Mouse (Mus musculus): ENCODE results near the gene Mis18bp1.
A peak's percentile ranks its signal among the peaks of the same experiment; 100 is the strongest.
"Not testable (repeated sequence)": the region's sequence is repeated elsewhere in the genome, so short reads cannot be mapped to it uniquely, and the experiment has no call there.

The Mis18bp1 gene

DNA sequence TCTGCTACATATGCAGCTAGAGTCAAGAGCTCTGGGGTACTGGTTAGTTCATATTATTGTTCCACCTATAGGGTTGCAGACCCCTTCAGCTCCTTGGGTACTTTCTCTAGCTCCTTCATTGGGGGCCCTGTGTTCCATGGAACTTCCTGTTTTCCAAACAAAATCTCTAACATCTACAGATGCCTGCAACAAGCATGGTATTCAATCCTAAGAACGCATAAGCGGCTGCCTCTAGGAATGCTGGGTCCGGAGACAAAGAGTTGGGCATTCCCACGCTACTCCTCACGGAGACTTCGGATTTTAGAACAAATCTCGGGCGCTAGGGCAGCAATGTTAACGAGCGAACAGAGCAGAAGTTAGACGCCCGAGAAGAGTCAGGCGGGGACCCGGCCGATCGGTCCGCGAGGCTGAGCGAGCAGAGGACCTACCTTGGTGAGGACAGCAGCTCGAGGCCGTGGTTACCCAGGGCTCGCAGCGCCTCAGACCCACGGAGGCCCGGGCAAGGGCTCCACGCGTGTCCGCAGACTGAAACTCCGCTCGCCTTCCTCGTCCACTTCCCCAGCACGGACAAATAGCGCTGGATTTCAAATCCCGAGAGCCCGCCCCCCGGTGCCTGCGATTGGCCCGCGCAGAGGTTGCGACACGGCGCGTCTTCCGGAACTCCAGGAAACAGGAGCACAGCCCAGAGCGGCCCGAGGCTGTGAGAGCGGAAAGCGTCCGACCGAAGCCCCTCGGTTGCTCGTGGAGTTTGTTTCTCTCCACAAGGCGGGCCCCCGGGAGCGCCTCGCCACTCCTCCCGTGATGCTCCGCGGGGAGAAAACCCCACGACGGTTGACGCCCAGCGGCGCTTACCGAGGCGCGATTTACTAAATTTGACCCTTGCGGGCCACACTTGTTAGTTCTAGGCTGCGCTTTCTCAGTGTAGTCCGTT, at the start of gene Mis18bp1:
TSS of gene Mis18bp1 (minus strand) at position 584 of the 931 bp plus-strand sequence.
- DNase-seq (ENCODE audit: low read depth, low spot score), result peak; percentile 90

DNA sequence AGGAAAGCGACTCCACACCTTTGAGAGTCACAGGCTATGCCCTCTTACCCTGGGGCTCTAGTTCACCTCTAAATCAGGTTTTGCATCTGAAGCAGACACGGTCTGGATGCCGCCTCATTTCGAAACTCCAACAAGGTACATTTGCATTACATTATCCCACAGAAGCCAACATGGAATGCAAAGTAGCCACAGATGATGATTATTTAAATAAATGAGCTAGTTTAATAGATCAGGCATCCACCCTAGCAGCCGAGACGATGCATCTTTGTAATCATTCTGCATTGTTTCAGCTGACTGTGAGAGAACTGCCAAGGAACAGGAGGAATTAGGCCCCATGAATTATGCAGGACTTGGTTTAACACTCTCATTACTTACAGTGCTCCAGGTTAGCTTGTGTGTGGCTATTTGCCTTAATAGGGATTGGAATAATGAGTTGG, 44.0 kb upstream of the Mis18bp1 start:
- DNase-seq (ENCODE audit: low read depth, low spot score), result no peak

DNA sequence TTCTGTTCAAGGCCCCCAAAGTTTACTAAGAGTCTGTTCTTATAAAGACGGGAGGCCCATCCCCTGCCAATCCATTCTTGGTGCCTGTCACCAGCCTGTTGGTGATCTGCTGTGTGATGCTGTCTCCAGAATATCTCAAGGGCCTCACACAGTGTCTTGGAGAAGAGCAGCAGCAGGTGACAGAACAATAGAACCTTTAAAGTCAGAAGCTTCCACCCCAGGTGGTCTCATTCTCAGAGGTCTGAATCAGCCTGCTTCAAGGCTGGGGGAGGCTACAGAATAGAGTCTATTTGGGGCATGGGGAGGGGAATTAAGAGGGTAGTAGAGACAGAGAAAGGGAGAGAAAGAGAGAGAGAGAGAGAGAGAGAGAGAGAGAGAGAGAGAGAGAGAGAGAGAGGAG, 34.0 kb upstream of the Mis18bp1 start:
- DNase-seq (ENCODE audit: low read depth, low spot score), result no peak

DNA sequence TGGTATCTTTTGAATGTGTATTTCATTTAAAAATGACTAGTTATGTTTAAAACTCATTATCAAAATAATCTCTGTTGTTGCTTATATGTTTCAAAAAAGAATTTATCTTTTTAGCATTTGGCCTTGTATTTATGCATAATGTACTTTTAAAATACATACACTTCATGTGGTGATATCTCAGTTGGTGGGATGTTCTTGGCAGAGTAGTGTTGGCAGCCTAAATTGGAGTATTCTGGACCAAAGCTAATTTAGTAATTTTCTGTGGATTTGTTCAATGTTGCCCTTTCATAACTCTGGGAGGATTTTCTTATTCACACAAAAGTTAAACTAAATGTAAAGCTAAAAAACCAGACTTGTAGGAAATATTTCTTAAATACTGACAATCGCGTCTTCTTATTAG, 29.4 kb upstream of the Mis18bp1 start:
- peak; percentile 53 for DNase-seq (ENCODE audit: low read depth, low spot score)

DNA sequence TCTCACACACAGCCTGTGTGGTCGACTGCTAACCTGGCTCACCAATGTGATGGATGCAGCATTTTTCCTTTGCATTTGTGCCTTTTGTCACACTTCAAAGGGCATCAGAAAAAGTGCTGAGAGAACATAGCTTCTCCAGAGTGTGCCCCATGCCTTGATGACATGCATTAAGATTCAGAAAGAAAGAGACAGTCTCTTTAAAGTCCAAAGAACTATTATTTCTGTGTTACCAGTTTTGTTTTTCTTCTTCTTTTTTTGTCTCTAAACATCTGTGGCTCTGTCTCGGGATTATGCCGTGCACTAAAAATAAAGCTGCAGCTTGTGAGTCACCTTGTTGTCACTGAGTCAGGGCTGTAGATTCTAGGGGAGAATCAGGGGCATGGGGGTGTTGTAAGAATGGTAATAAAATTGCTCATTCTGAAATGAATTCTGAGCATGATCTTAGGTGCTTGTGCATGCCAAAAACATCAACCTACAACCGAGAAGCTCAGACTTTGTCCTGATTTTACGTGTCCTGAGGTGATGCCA, 21.7 kb upstream of the Mis18bp1 start:
- DNase-seq (ENCODE audit: low read depth, low spot score), result peak; percentile 55

DNA sequence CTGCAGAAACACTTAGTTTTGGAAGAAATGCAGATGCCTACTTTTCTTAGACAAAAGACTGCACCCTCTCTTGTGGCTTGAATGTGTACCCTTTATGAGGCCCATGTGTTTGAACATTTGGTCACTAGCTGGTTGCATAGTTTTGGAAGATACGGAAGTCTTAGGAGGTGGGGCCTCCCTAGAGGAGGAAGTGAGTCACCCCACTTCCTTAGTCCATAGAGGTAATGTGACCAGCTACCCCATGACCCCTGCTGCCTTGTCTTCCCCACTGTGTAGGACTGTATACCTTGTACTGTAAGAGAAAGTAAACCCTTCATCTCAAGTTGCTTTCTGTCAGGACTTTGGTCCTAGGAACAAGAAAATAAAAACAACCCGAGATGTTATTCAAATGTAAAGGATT, 16.8 kb upstream of the Mis18bp1 start:
- DNase-seq (ENCODE audit: low read depth, low spot score), result no peak

DNA sequence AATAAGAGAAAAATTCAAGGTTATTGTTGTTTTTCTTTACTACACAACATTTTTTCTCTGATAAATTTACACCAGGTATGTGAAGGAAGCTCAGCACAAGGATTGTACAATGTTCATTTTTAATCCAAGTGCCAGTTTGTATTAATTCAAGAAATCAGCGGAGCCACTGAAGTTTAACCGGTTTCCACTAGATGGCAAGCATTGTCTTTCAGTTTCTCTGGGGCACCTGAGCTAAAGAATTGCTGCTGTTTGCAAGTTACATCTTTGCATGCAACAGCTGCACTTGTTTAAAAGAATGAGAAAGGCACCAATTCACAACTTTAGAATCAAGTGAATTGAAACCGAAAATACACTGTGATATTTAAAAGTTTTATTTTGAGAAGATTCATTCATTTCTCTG, 15.0 kb upstream of the Mis18bp1 start:
- peak; percentile 26 for DNase-seq (ENCODE audit: low read depth, low spot score)

DNA sequence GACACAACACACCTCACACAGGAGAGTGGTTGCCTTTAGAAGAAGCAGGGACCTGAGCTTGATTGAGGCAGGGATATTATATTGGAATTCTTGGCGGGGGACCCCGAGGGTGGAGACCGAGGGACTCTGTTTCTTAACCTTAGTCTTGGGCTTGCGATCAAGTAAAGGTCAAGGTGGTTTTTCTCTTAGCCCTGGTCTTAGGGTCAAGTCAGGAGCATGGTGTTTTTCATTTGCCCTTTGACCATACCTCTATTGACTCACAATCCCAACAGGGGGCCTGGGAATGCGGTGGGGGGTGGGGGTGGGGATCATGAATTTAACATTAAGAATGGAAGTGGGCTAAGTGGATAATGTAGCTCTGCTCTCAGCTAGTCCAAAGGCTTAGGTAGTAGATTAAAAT, 1.3 kb upstream of the Mis18bp1 start:
- no peak for DNase-seq (ENCODE audit: low read depth, low spot score)

DNA sequence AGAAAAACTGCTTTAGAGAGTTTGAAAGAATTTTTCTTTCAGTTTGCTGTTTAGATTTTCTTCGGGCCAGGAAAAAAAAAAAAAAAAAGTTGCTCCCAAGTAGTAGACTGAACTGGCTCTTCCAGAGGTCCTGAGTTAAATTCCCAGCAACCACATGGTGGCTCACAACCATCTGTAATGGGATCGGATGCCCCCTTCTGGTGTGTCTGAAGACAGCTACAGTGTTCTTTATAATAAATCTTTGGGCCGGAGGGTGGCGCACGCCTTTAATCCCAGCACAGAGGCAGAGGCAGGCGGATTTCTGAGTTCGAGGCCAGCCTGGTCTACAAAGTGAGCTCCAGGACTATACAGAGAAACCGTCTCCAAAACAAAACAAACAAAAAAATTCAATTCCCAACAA, 555 bp upstream of the Mis18bp1 start:
- peak; percentile 8 for DNase-seq (ENCODE audit: low read depth, low spot score)

DNA sequence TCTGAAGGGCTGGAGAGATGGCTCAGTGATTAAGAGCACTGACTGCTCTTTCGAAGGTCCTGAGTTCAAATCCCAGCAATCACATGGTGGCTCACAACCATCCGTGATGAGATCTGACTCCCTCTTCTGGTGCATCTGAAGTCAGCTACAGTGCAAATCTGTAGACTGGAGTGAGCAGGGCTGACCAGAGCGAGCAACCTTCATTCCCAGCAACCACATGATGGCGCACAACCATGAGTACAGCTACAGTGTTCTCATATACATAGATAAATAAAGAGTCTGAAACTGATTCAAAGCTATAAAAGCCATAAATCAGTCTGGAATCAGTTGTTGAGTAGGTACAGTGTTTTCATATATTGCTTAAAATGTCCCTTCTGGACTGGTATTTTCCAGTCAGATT, 36.3 kb downstream of the Mis18bp1 start:
- not testable (repeated sequence) for DNase-seq (ENCODE audit: low read depth, low spot score)

DNA sequence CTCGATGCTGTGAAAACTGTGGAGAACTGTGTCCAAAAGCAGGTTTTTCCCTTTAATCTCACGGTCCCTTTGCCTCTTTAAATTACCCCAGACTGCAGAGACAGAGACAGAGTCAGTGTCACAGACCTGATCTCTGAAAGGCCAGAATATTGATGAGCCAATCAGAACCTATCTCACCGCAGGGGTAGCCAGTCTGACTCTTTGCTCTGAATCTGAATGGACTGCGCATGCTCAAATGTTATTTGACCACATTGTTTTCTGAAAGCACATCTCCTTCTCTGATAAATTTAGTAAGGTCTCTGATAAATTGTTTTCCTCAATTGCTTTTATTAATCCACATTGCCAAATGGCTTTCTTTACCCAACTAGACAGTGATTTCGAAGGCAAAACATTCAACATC, 53.0 kb downstream of the Mis18bp1 start:
- DNase-seq (ENCODE audit: low read depth, low spot score), result no peak

DNA sequence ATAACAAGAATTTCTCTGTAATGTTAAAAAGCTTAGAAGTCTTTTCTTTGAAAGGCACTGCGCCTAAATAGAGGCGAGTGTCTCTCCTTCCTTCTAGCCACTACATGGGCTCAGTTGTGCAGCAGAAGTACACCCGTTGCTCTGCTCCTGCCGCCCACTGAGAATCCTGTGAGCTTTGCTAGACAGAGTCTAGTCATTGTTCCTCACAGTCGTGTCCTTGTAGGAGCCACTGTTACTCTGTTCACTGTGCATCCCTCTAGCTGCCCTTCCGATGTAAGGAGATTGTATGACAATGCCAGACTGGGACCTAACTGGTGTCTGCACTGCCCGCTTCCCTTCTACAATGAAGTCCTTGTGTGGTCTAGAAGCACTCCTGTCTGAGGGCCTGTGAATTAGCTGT, 53.4 kb downstream of the Mis18bp1 start:
- DNase-seq (ENCODE audit: low read depth, low spot score), result no peak

DNA sequence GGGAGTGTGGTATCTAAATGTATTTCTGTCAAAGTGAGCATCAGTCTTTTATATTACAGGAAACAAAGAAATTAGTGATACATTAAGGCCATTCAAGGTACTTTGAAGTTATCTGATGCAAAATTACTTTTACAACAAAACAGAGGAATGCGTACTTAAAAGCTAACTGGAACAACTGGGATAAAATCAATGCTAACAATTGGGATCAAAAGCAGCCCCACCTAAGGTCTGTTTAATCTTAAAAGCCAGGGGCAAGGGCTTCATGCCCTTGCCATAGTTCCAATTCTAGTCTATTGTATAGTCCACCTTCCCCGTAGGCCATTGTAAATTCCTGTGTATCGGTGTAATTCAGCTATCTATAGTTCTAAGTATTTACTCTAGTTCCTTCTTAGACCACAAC, 57.4 kb downstream of the Mis18bp1 start:
- DNase-seq (ENCODE audit: low read depth, low spot score), result not testable (repeated sequence)

DNA sequence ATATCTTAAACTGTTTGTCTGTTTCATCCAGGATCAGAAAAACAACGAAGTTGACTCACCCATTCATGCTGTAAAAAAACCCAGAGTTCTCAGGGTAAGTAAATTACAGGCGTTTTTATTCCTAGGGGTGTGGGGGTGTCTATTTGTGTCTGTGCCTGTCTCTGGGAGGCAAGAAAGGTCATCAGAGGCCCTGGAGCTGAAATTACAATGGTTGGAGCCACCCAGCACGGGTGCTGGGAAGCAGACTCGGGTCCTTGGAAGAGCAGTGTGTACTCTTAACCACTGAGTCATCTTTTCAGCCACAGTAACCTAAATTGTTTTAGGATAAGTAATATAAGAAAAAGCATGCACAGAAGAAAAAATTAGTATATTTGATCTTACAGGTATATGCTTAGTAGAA, 58.5 kb downstream of the Mis18bp1 start:
- DNase-seq (ENCODE audit: low read depth, low spot score), result no peak

DNA sequence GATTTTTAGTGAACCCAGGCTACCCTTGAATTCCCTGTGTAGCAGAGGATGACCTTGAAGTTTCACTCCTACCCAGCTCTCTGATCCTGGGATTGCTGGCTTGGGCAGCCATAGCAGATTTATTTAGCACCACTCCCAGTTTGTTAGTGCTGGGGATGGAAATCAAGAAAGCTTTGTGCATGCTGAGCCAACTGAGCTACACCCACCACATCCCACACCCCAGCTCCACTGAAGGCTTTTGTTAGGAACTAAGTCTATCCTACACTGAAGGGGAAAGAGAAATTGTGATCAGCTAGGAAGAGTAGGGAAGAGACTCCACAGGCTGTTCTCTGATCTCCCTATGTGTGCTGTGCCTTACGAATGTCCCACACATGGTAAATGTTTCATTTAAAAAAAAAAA, 59.6 kb downstream of the Mis18bp1 start:
- peak; percentile 49 for DNase-seq (ENCODE audit: low read depth, low spot score)

DNA sequence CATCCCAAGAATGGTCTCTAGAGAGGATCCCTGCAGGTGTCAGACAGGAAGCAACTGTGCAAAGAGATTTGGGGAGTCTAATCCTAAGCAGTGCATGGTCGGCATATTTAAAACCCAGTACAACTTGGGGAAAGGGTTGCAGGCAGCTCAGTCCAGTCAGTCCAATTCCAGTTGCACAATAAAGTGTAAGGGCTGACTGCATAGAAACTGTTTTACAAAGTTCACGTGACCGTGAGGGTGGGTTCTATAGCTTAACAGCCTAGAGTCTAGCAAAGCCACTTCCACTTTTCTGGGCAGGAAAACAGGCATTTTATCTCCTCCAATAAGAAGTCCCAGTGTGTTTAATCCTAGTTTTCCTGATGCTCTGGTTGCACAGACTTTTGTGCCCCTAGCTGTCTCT, 60.9 kb downstream of the Mis18bp1 start:
- no peak for DNase-seq (ENCODE audit: low read depth, low spot score)

DNA sequence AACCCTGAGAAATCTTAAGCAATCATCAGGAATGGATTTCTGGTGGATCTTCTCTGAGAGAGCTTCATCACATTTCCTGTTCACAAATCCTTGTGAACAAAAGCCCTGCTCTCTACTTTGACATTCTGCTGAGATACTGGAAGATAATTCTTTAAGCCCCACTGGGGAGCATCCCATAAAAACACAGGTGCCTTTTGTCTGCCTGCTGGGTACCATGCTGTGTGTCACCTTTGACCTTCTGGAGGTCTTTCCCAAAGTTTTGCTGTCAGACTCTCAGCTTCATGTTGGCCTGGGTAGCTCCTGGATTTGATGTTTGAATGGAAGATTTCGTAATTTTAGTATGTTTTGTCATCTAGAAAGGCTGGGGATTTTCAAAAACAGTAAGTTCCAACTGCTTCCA, 63.7 kb downstream of the Mis18bp1 start:
- no peak for DNase-seq (ENCODE audit: low read depth, low spot score)
